Comparison of ENCODE assay signal across 7 mouse cellular contexts in the genomic region with DNA sequence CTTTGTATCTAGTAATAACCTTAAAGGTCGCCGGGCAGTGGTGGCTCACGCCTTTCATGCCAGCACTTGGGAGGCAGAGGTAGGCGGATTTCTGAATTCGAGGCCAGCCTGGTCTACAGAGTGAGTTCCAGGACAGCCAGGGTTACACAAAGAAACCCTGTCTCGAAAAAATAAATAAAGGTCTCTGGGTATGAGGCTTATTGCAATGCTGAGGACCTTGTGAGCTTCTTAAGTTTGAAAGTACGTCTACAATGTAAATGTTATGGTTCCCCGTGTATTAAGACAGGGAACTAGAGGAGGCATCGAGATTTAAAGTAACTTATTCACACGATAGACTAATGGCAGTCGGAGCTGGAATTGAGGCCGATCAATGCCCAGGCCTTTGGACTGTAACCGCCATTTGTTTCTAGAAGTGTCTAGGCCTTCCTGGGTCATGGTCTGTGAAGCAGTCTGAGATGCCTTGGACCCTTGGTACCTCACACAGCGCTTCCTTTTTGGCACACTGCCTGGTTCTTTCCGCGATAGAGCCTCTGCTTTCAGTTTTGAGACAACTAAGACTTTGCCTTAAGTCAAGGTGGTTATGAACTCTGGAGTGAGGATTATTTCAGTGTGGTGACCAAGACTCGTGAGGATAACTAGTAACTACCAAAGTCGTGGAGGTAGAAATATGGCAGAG. TPM values are rescaled to one million over a fixed set of nuclear protein-coding genes. Genes with fewer than 3 reads are reported as not detected.
A peak's percentile ranks its signal among the peaks of the same experiment; 100 is the strongest.
DNase-seq lines count a peak whose midpoint lies in the region; ATAC-seq and TF ChIP-seq lines count a peak whose summit lies in the region.

No protein-coding gene starts in this region.

- TF ChIP-seq CTCF in hindbrain, postnatal 0 days (IDR thresholded peaks at IDR 0.05; ENCODE audit: low read depth), result no peak

- peak; percentile 67 for DNase-seq in MN1 (ENCODE audit: low spot score)
- peak; percentile 22 for DNase-seq in cerebellum, adult 9-10 months
- DNase-seq in gastrocnemius, postnatal 10 days, result peak; percentile 61
- DNase-seq in hindbrain, postnatal 0 days (ENCODE audit: low spot score), result peak; percentile 45
- DNase-seq in limb, embryonic 10.5 days (ENCODE audit: low spot score), result no peak
- peak; percentile 18 for DNase-seq in mesoderm, embryonic 11.5 days (ENCODE audit: low read depth, low spot score)
- peak; percentile 66 for DNase-seq in spleen, adult 12 weeks (ENCODE audit: low spot score)

- H3K36me3 ChIP-seq in hindbrain, postnatal 0 days (ENCODE audit: insufficient read depth, low read length), result no peaks in the 10 kb centered on the region
- H3K36me3 ChIP-seq in limb, embryonic 10.5 days, result peaks cover 11% of the 10 kb centered on the region

- peak overlapping the region; percentile 71 for H3K9ac ChIP-seq in hindbrain, postnatal 0 days (replicated peaks; ENCODE audit: low read length)

- H3K4me2 ChIP-seq in hindbrain, postnatal 0 days (ENCODE audit: low read depth, low read length), result peak overlapping the region; percentile 92

- H3K27me3 ChIP-seq in hindbrain, postnatal 0 days (ENCODE audit: insufficient read depth, low read length), result no peaks in the 10 kb centered on the region
- no peaks in the 10 kb centered on the region for H3K27me3 ChIP-seq in limb, embryonic 10.5 days (ENCODE audit: low read depth, poor library complexity, severe bottlenecking)

- ATAC-seq in hindbrain, postnatal 0 days, result no peak

- peak overlapping the region; percentile 75; the same call in 1 of the 2 replicates for H3K27ac ChIP-seq in hindbrain, postnatal 0 days
- peak overlapping the region; percentile 87; the same call in 1 of the 2 replicates for H3K27ac ChIP-seq in limb, embryonic 10.5 days

- 24% methylated on average over 18 of the region's 18 CpGs for WGBS in hindbrain, postnatal 0 days
- WGBS in limb, embryonic 10.5 days, result 42% methylated on average over 18 of the region's 18 CpGs

- no peaks in the 10 kb centered on the region for H3K9me3 ChIP-seq in hindbrain, postnatal 0 days (ENCODE audit: low read length)
- H3K9me3 ChIP-seq in limb, embryonic 10.5 days (replicated peaks), result no peaks in the 10 kb centered on the region

- peak overlapping the region; percentile 70 for H3K4me3 ChIP-seq in hindbrain, postnatal 0 days (ENCODE audit: low read length)
- peak overlapping the region; percentile 79 for H3K4me3 ChIP-seq in limb, embryonic 10.5 days

- 0 out of 2 replicates have a peak, but pooled peaks cover 6% of the 10 kb centered on the region for H3K4me1 ChIP-seq in hindbrain, postnatal 0 days (ENCODE audit: insufficient read depth, low read length)
- H3K4me1 ChIP-seq in limb, embryonic 10.5 days, result peaks cover 8% of the 10 kb centered on the region; the same call in 1 of the 2 replicates

RNA-seq across cellular contexts. Expression of gene B2m, which starts 0.9 kb away (rescaled TPM):
- total RNA-seq in gastrocnemius, postnatal 10 days (2021), result 100 to 1,000 TPM; 109 to 137 TPM
- 101 and 111 TPM in 2 replicates for total RNA-seq in hindbrain, postnatal 0 days (2014; rRNA removed)
- 208 and 216 TPM in 2 replicates for polyA plus RNA-seq in hindbrain, postnatal 0 days (2015; fragmentation: Nextera tagmentation; extraction: Ambion mirVana)
- polyA plus RNA-seq in limb, embryonic 10.5 days (2016; fragmentation: Nextera tagmentation; extraction: Ambion mirVana), result 73.7 and 87.1 TPM in 2 replicates

RNA-seq across cellular contexts. Expression of gene Trim69, which starts 12.1 kb away (rescaled TPM):
- not detected for total RNA-seq in gastrocnemius, postnatal 10 days (2021)
- total RNA-seq in hindbrain, postnatal 0 days (2014; rRNA removed), result not detected in 2 replicates
- polyA plus RNA-seq in hindbrain, postnatal 0 days (2015; fragmentation: Nextera tagmentation; extraction: Ambion mirVana), result not detected in 2 replicates
- 0.08 TPM in 1 of 2 replicates, not detected in the other for polyA plus RNA-seq in limb, embryonic 10.5 days (2016; fragmentation: Nextera tagmentation; extraction: Ambion mirVana)

RNA-seq across cellular contexts. Expression of gene Spg11, which starts 30.2 kb away (rescaled TPM):
- 1 to 10 TPM; 7.6 to 8.9 TPM for total RNA-seq in gastrocnemius, postnatal 10 days (2021)
- 19.9 and 21.9 TPM in 2 replicates for total RNA-seq in hindbrain, postnatal 0 days (2014; rRNA removed)
- 4.3 and 4.5 TPM in 2 replicates for polyA plus RNA-seq in hindbrain, postnatal 0 days (2015; fragmentation: Nextera tagmentation; extraction: Ambion mirVana)
- 9.8 and 12.1 TPM in 2 replicates for polyA plus RNA-seq in limb, embryonic 10.5 days (2016; fragmentation: Nextera tagmentation; extraction: Ambion mirVana)

RNA-seq across cellular contexts. Expression of gene Patl2, which starts 37.6 kb away (rescaled TPM):
- total RNA-seq in gastrocnemius, postnatal 10 days (2021), result not detected
- total RNA-seq in hindbrain, postnatal 0 days (2014; rRNA removed), result not detected in 2 replicates
- 0.09 and 0.19 TPM in 2 replicates for polyA plus RNA-seq in hindbrain, postnatal 0 days (2015; fragmentation: Nextera tagmentation; extraction: Ambion mirVana)
- polyA plus RNA-seq in limb, embryonic 10.5 days (2016; fragmentation: Nextera tagmentation; extraction: Ambion mirVana), result not detected in 2 replicates

RNA-seq across cellular contexts. Expression of gene Terb2, which starts 37.7 kb away (rescaled TPM):
- not detected for total RNA-seq in gastrocnemius, postnatal 10 days (2021)
- not detected in 2 replicates for total RNA-seq in hindbrain, postnatal 0 days (2014; rRNA removed)
- polyA plus RNA-seq in hindbrain, postnatal 0 days (2015; fragmentation: Nextera tagmentation; extraction: Ambion mirVana), result not detected in 2 replicates
- polyA plus RNA-seq in limb, embryonic 10.5 days (2016; fragmentation: Nextera tagmentation; extraction: Ambion mirVana), result not detected in 2 replicates
